ENCODE assay signal across 20 mouse cellular contexts in genomic region chr17:47869874-47870273, GRCm38 (mm10). TPM values are rescaled to one million over a fixed set of nuclear protein-coding genes. Genes with fewer than 3 reads are reported as not detected.
"Had no signal": no experiment of that assay in that cellular context is flagged by ENCODE, and none has a peak within 500 bp of the region (broad histone marks: within the 10 kb centered on the region; RNA-seq: fewer than 3 reads in every experiment).

No protein-coding gene starts in this region.

- H3K4me2 ChIP-seq: lung, embryonic 15.5 days; midbrain, embryonic 11.5 days; midbrain, embryonic 13.5 days; midbrain, embryonic 15.5 days; neural tube, embryonic 13.5 days; stomach, embryonic 15.5 days had no signal

- DNase-seq: liver, postnatal 0 days; lung, adult 2 months; lung, postnatal 14 days; lung, postnatal 36 days; right cerebral cortex, postnatal 14 days; thymus, adult 2 months; thymus, postnatal 25 days; thymus, postnatal 4 days had no signal

- H3K9me3 ChIP-seq: lung, embryonic 15.5 days; megakaryocyte, embryonic 14.5 days; midbrain, embryonic 13.5 days; midbrain, embryonic 15.5 days; neural tube, embryonic 13.5 days; stomach, embryonic 15.5 days had no signal

- H3K9ac ChIP-seq: liver, postnatal 0 days; lung, embryonic 15.5 days; midbrain, embryonic 13.5 days; midbrain, embryonic 15.5 days; neural tube, embryonic 13.5 days; stomach, embryonic 15.5 days had no signal

- ATAC-seq: liver, postnatal 0 days; lung, postnatal 0 days; midbrain, embryonic 13.5 days; midbrain, embryonic 15.5 days had no signal

- H3K27me3 ChIP-seq: lung, embryonic 15.5 days; midbrain, embryonic 13.5 days; midbrain, embryonic 15.5 days; stomach, embryonic 15.5 days had no signal

- H3K27ac ChIP-seq: lung, embryonic 15.5 days; macrophage; midbrain, embryonic 13.5 days; midbrain, embryonic 15.5 days; neural tube, embryonic 13.5 days; stomach, embryonic 15.5 days; stomach, postnatal 0 days had no signal

- H3K4me3 ChIP-seq: lung, embryonic 15.5 days; megakaryocyte, embryonic 14.5 days; midbrain, embryonic 13.5 days; midbrain, embryonic 15.5 days; neural tube, embryonic 13.5 days; stomach, embryonic 15.5 days had no signal

RNA-seq across cellular contexts. Expression of gene Mdfi, which starts 35.4 kb away (rescaled TPM):
- total RNA-seq: monocyte, adult 5-6 weeks; neutrophil, adult 5-6 weeks had no signal
- polyA plus RNA-seq: macrophage had no signal
